Mouse (Mus musculus): ENCODE results near the gene Zfp335. TPM values are rescaled to one million over a fixed set of nuclear protein-coding genes. Genes with fewer than 3 reads are reported as not detected.
"Not testable (repeated sequence)": the region's sequence is repeated elsewhere in the genome, so short reads cannot be mapped to it uniquely, and the experiment has no call there.

The Zfp335 gene
- polyA plus RNA-seq, 1 experiment from 2014 or later, result 5.9 TPM

DNA sequence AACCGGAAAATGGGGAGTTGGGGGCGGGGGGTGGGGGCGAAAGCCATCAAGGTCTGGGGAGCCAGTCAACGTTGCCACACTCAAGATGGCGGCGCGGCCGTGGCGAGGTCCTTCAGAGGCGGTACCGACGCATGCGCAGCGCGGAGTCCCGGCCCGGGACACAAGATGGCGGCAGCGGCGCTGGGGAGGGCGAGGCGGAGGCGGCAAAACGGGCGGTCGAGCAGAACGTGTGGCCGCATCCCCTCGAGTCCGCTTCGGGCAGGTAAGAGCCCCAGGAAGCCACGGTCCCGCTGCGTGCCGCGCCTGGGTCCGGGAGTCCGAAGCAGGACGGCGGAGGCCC is 32.4 kb downstream of the Zfp335 start, which contains the start of gene Pcif1:
Gene Pcif1, plus strand, starts transcription at position 77 of the 340 bp plus-strand sequence.
- H3K9ac ChIP-seq, result peak within 1 kb of the TSS; percentile 100
- ATAC-seq (ENCODE audit: insufficient read depth), result peak; percentile 83
- H3K27me3 ChIP-seq, result no peaks in the 10 kb centered on the region
- H3K4me1 ChIP-seq (replicated peaks), result peaks cover 38% of the 10 kb centered on the region
- peak within 1 kb of the TSS; percentile 88 for H3K4me2 ChIP-seq
- H3K9me3 ChIP-seq (replicated peaks), result no peaks in the 10 kb centered on the region
- H3K36me3 ChIP-seq (replicated peaks), result peaks cover 18% of the 10 kb centered on the region
- WGBS (ENCODE audit: insufficient replicate concordance), result 0% methylated on average over 40 of the region's 40 CpGs
- H3K4me3 ChIP-seq (replicated peaks), result peak within 1 kb of the TSS; percentile 99
- peak within 1 kb of the TSS; percentile 95 for H3K27ac ChIP-seq (replicated peaks)

DNA sequence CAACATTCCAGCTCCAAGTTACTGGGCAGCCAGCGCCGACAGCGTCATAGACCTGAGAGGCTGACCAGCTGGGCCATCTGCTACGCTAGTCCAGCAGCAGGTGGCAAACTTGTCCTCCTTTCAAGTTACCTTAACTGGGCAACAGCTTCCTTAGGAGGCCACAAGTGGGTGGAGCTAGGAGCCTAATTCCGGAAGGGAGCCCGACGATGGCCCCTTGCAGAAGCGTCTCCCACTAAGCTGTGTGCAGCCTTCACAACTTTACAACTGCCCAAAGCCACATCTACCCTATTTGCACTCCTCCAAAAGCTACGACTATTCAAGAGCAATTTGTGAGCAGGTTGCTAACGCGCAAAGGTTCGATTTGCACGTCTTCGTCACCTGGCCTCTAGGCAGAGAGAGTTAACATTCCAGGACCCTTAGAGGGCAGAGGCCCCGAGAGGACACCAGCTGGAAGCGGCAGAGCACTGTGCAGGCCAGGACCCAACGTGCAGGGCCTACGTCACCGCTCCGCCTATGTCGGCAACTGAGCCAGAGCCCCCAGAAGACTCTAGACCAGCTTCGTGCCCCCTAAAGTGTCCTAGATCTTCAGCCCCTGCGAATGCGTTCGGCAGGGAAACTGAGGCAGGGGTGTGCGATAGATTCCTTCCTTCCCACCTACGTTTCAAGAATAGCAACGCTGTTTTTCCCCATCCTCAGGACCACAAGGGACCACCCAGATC is 32.9 kb downstream of the Zfp335 start:
- Histone ChIP-seq H3K27ac (replicated peaks) (peak overlapping the region; percentile 95), H3K36me3 (replicated peaks) (peaks cover 13% of the 10 kb centered on the region), H3K27me3 (no peaks in the 10 kb centered on the region), H3K9me3 (replicated peaks) (no peaks in the 10 kb centered on the region), H3K4me1 (replicated peaks) (peaks cover 41% of the 10 kb centered on the region), H3K4me3 (replicated peaks) (peak overlapping the region; percentile 99), H3K9ac (peak overlapping the region; percentile 100), H3K4me2 (peak overlapping the region; percentile 88)
- peak; percentile 26 for ATAC-seq (ENCODE audit: insufficient read depth)
- under 1% methylated on average over 28 of the region's 28 CpGs for WGBS (ENCODE audit: insufficient replicate concordance)

DNA sequence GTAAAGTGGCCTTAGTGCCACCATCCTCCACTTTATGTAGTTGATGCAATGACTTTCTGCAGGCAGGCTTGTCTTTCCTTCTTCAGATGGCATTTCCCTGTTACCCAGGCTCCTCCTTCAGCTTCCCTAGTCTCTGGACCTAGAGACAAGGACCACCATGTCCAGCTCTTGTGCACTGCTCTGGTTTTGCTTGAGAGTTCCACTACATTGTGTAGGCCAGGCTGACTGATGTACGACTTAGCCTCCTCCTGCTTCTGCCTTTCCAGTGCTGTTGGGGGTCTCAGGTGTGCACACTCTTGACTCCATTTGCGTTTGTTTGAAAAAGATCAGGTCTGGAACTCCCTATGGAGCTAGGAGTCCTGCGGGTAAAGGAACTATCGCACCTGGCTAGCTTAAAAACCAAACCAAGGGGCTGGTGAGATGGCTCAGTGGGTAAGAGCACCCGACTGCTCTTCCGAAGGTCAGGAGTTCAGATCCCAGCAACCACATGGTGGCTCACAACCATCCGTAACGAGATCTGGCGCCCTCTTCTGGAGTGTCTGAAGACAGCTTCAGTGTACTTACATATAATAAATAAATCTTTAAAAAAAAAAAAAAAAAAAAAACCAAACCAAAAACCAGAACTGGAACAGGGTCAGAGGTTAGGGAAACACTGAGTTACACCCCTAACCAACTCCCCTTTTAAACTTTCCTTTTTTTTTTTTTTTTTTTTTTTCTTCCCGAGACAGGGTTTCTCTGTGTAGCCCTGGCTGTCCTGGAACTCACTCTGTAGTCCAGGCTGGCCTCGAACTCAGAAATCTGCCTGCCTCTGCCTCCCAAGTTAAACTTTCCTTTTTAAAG is 34.0 kb downstream of the Zfp335 start:
- Histone ChIP-seq H3K4me2 (peak overlapping the region; percentile 88), H3K27ac (replicated peaks) (peak overlapping the region; percentile 95; the same call in 1 of the 2 replicates), H3K4me1 (replicated peaks) (peaks cover 41% of the 10 kb centered on the region), H3K9ac (0 out of 2 replicates have a peak overlapping the region, but pooled peaks have one; percentile 100), H3K4me3 (replicated peaks) (peak overlapping the region; percentile 99)
- H3K9me3 ChIP-seq (replicated peaks); H3K36me3 ChIP-seq (replicated peaks); ATAC-seq (ENCODE audit: insufficient read depth); H3K27me3 ChIP-seq: not testable (repeated sequence)
- 63% methylated on average over 11 of the region's 11 CpGs for WGBS (ENCODE audit: insufficient replicate concordance)

DNA sequence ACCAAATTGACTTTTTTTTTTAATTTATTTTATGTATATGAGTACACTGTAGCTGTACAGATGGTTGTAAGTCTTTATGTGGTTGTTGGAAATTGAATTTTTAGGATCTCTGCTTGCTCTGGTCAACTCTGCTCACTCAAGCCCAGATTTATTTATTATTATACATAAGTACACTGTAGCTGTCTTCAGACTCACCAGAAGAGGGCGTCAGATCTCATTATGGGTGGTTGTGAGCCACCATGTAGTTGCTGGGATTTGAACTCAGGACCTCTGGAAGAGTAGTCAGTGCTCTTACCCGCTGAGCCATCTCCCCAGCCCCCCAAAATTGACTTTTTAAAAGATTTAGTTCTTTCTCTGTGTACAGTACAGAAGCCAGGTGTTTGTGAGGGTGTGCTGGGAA is 35.9 kb downstream of the Zfp335 start:
- not testable (repeated sequence) for H3K4me3 ChIP-seq (replicated peaks); ATAC-seq (ENCODE audit: insufficient read depth); H3K9ac ChIP-seq; H3K27ac ChIP-seq (replicated peaks); H3K27me3 ChIP-seq; H3K36me3 ChIP-seq (replicated peaks); H3K9me3 ChIP-seq (replicated peaks); H3K4me2 ChIP-seq
- peaks cover 31% of the 10 kb centered on the region for H3K4me1 ChIP-seq (replicated peaks)
- 35% methylated on average over 2 of the region's 2 CpGs for WGBS (ENCODE audit: insufficient replicate concordance)

DNA sequence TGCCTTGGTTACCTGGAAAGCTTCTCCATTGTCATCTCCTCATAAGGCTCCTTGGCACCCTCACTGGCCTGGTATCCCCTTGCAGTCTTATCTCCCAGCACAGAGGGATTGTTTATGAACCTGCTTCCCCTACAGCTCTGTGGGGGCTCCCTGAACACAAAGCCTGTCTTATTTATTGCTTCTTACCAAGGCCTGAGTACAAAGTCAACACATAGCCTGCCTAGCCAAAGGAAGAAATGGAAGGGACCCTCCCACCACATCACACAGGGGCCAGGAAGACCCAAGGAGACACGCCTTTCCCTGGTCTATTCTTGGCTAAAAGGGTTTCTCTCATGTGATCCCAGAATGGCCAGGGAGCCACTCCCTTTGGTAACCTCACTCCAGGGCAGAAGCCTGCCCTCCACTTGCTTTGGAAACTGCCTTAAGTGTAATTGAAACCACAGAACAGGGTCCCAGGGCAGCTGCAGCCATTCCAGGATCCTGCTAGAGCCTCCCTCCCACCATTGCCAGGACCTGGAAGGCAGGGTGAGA is 37.3 kb downstream of the Zfp335 start:
- peaks cover 26% of the 10 kb centered on the region for H3K4me1 ChIP-seq (replicated peaks)
- H3K4me3 ChIP-seq (replicated peaks), result no peak overlapping the region
- ATAC-seq (ENCODE audit: insufficient read depth), result no peak
- no peaks in the 10 kb centered on the region for H3K27me3 ChIP-seq
- H3K36me3 ChIP-seq (replicated peaks), result no peaks in the 10 kb centered on the region
- H3K9ac ChIP-seq, result no peak overlapping the region
- H3K9me3 ChIP-seq (replicated peaks), result no peaks in the 10 kb centered on the region
- no peak overlapping the region for H3K27ac ChIP-seq (replicated peaks)
- no peak overlapping the region for H3K4me2 ChIP-seq
- 24% methylated on average over 1 of the region's 1 CpGs for WGBS (ENCODE audit: insufficient replicate concordance)

DNA sequence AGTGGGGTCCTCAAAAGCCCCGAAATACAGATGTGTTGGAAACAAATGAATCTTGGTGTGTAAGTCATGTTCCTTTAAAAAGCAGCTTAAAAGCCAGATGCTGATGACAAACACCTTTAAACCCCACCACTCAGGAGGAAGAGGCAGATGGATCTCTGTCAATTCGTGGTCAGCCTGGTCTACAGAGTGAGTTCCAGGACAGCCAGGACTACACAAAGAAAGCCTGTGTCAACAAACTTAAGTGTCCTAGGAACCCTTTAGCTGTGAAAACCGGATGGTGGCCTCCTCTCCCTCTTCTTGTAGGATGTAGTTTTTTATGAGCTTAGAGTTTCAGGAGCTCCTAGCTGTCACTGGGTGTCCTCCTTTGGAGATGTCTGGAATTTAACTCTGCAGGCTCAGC is 37.9 kb downstream of the Zfp335 start:
- Histone ChIP-seq H3K36me3 (replicated peaks) (no peaks in the 10 kb centered on the region), H3K4me2 (no peak overlapping the region), H3K27me3 (no peaks in the 10 kb centered on the region), H3K4me3 (replicated peaks) (no peak overlapping the region), H3K9ac (no peak overlapping the region), H3K27ac (replicated peaks) (no peak overlapping the region), H3K9me3 (replicated peaks) (no peaks in the 10 kb centered on the region), H3K4me1 (replicated peaks) (peaks cover 24% of the 10 kb centered on the region)
- 25% methylated on average over 3 of the region's 3 CpGs for WGBS (ENCODE audit: insufficient replicate concordance)
- no peak for ATAC-seq (ENCODE audit: insufficient read depth)

DNA sequence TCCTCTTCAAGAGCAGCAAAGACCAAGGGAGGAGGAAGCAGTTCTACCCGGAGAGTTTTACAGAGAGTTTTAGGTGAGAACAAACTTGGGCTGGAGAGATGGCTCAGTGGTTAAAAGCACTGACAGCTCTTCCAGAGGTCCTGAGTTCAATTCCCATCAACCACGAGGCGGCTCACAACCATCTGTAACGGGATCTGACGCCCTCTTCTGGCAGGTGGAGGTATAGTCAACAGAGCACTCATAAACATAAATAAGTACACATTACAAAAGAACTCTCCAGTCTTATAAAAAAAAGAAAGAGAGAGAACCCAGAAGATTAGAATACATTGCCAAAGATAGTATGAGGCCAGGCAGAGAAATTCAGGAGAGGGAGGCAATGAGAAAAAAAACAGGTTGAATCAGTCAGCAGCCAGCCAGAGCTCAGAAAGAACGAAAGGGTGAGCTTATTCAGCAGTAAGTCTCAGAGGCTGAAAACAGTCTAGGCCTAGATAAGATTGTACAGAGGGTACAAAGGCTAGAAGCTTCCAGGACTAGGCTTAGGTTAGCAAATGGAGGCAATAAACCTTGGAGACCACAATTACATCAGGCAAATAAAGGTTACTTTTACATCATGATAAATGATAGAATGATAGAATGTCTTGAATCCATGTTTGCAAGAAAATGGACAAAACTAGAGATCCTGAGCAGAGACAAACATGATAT is 39.8 kb downstream of the Zfp335 start:
- no peaks in the 10 kb centered on the region for H3K36me3 ChIP-seq (replicated peaks)
- no peaks in the 10 kb centered on the region for H3K27me3 ChIP-seq
- ATAC-seq (ENCODE audit: insufficient read depth), result no peak
- H3K4me2 ChIP-seq, result no peak overlapping the region
- WGBS (ENCODE audit: insufficient replicate concordance), result 50% methylated on average over 6 of the region's 6 CpGs
- no peaks in the 10 kb centered on the region for H3K9me3 ChIP-seq (replicated peaks)
- no peak overlapping the region for H3K4me3 ChIP-seq (replicated peaks)
- H3K27ac ChIP-seq (replicated peaks), result no peak overlapping the region
- peaks cover 14% of the 10 kb centered on the region for H3K4me1 ChIP-seq (replicated peaks)
- H3K9ac ChIP-seq, result no peak overlapping the region

DNA sequence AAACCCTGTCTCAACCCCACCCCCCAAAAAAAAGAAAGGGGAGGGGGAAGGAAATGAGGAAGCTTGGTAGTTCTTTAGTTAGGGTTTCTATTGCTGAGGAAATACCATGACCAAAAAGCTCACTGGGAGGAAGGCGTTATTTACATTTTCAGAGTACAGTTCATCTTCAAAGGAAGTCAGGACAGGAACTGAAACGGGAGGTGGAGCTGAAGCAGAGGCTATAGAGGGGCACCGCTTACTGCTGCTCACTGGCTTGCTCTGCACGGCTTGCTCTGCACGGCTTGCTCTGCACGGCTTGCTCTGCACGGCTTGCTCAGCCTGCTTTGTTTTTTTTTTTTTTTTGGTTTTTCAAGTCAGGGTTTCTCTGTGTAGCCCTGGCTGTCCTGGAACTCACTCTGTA is 43.1 kb downstream of the Zfp335 start:
- H3K36me3 ChIP-seq (replicated peaks), result no peaks in the 10 kb centered on the region
- no peak overlapping the region for H3K9ac ChIP-seq
- WGBS (ENCODE audit: insufficient replicate concordance), result 36% methylated on average over 7 of the region's 7 CpGs
- no peak overlapping the region for H3K4me3 ChIP-seq (replicated peaks)
- H3K4me2 ChIP-seq, result no peak overlapping the region
- H3K4me1 ChIP-seq (replicated peaks), result peaks cover 12% of the 10 kb centered on the region
- no peaks in the 10 kb centered on the region for H3K27me3 ChIP-seq
- H3K9me3 ChIP-seq (replicated peaks), result no peaks in the 10 kb centered on the region
- ATAC-seq (ENCODE audit: insufficient read depth), result peak; percentile 30
- no peak overlapping the region for H3K27ac ChIP-seq (replicated peaks)

DNA sequence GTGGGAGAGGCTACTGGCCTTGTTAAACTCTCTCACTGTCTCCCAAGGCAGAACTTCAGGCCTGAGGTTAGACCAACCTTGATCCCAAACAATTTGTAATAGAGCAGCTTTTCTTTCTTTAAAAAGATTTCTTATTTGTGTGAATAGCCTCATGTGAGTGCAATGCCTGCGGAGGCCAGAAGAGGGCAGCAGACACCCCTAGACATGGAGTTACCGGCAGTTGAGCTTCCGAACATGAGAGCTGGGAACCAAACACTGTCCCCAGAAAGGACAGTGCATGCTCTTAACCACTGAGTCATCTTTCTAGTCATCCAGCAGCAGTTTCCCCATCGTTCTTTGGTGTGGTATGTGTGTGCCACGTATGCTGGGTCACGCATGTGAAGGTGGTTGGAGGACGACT is 44.0 kb downstream of the Zfp335 start:
- 88% methylated on average over 7 of the region's 7 CpGs for WGBS (ENCODE audit: insufficient replicate concordance)
- no peak for ATAC-seq (ENCODE audit: insufficient read depth)
- no peak overlapping the region; the same call in 1 of the 2 replicates for H3K27ac ChIP-seq (replicated peaks)

DNA sequence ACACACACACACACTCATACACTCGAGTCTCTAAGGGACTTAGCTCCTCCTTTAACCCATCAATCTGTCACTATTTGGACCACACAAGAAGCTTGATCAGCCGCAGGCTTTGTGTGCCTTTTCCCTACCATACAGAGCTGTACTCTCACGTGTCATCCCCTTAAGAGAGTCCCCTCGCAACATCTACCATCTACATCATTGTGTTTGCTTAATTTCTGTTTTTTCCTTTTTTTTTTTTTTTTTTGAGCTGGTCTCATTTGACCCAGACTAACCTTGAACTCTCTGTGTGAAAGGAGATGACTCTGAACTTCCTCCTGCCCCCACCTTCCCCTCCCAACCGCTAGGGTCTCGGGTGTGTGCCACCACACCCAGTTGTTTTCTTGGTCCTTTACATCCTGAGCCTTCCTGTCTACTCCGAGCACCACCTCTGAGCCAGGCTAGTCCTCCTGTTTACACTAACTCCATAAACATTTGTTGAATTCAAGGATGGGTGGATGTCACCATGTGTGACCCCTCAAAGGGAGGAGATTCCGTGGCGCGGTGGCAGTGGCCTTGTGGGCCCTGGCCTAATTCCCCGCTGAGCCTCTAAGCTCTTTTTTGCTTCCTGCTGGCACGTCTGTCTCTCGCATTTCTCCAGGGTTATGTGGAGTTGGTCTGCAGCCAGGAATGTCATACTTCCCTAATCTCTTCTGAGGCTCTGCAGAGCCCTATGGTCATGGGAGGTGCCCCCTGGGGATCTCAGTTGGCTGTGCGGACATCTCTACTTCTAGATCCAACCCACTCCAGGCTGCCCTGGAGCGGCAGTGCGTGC is 44.6 kb downstream of the Zfp335 start:
- Histone ChIP-seq H3K4me2 (no peak overlapping the region), H3K27ac (replicated peaks) (peak overlapping the region; percentile 51; the same call in 1 of the 2 replicates), H3K36me3 (replicated peaks) (no peaks in the 10 kb centered on the region), H3K4me3 (replicated peaks) (no peak overlapping the region), H3K4me1 (replicated peaks) (peaks cover 21% of the 10 kb centered on the region), H3K9me3 (replicated peaks) (no peaks in the 10 kb centered on the region), H3K27me3 (no peaks in the 10 kb centered on the region; the same call in 1 of the 2 replicates), H3K9ac (no peak overlapping the region)
- peak; percentile 38; the same call in 1 of the 2 replicates for ATAC-seq (ENCODE audit: insufficient read depth)
- 39% methylated on average over 16 of the region's 16 CpGs for WGBS (ENCODE audit: insufficient replicate concordance)

More for the DNA sequence above, 44.0 kb downstream of the Zfp335 start:
- H3K9ac ChIP-seq, result no peak overlapping the region
- H3K9me3 ChIP-seq (replicated peaks), result no peaks in the 10 kb centered on the region
- no peaks in the 10 kb centered on the region for H3K36me3 ChIP-seq (replicated peaks)
- H3K27me3 ChIP-seq, result no peaks in the 10 kb centered on the region
- no peak overlapping the region for H3K4me2 ChIP-seq
- peaks cover 16% of the 10 kb centered on the region for H3K4me1 ChIP-seq (replicated peaks)
- H3K4me3 ChIP-seq (replicated peaks), result no peak overlapping the region
